ENCODE assay signal across 9 mouse cellular contexts in genomic region chr19:42332081-42332736, GRCm38 (mm10).
DNase-seq lines count a peak whose midpoint lies in the region; ATAC-seq and TF ChIP-seq lines count a peak whose summit lies in the region.
"Had no signal": no experiment of that assay in that cellular context is flagged by ENCODE, and none has a peak within 500 bp of the region (broad histone marks: within the 10 kb centered on the region; RNA-seq: fewer than 3 reads in every experiment).

No protein-coding gene starts in this region.

- no peaks in the 10 kb centered on the region for H3K9me3 ChIP-seq in forebrain, embryonic 15.5 days
- H3K9me3 ChIP-seq in forebrain, embryonic 13.5 days (replicated peaks), result no peaks in the 10 kb centered on the region
- H3K9me3 ChIP-seq in CH12.LX (replicated peaks; ENCODE audit: low read length), result no peaks in the 10 kb centered on the region

- no peak for TF ChIP-seq EP300 in CH12.LX (IDR thresholded peaks at IDR 0.05; ENCODE audit: low read length)

- no peaks in the 10 kb centered on the region for H3K27me3 ChIP-seq in forebrain, embryonic 15.5 days
- H3K27me3 ChIP-seq in forebrain, embryonic 13.5 days, result 0 out of 2 replicates have a peak, but pooled peaks cover 4% of the 10 kb centered on the region
- peaks cover 93% of the 10 kb centered on the region for H3K27me3 ChIP-seq in CH12.LX (replicated peaks)

- WGBS in forebrain, embryonic 15.5 days, result 37% methylated on average over 9 of the region's 9 CpGs
- WGBS in forebrain, embryonic 13.5 days, result 39% methylated on average over 9 of the region's 9 CpGs

- dilution Hi-C loops in CH12.LX (cut with MboI; ENCODE audit: extremely low pct_ligation_motif_present, extremely low pct_unique_long_range_greater_than_20kb, low sequenced_read_pairs), result no loop called here

- H3K9ac ChIP-seq in forebrain, embryonic 15.5 days (replicated peaks), result no peak overlapping the region
- H3K9ac ChIP-seq in forebrain, embryonic 13.5 days, result no peak overlapping the region
- H3K9ac ChIP-seq in CH12.LX (ENCODE audit: insufficient read depth, low read depth), result no peak overlapping the region

- TF ChIP-seq RAD21 in CH12.LX (IDR thresholded peaks at IDR 0.05; ENCODE audit: low read depth, low read length), result peak; percentile 10

- no peaks in the 10 kb centered on the region for H3K79me2 ChIP-seq in CH12.LX (replicated peaks; ENCODE audit: control insufficient read depth, extremely low read depth, insufficient read depth, poor library complexity, severe bottlenecking)

- peak; percentile 84 for DNase-seq in left cerebral cortex, postnatal 4 days
- DNase-seq in left cerebral cortex, postnatal 10 days (ENCODE audit: extremely low spot score in 1 of 2, low spot score in 2 of 2), result no peak
- peak; percentile 7 for DNase-seq in CH12.LX (ENCODE audit: extremely low read depth)
- no peak for DNase-seq in natural killer cell, adult 2 months (ENCODE audit: low spot score in 2 of 2)
- DNase-seq in heart, postnatal 10 days, result no peak
- DNase-seq: heart, postnatal 14 days had no signal

- ATAC-seq in forebrain, embryonic 15.5 days (replicated peaks), result peak; percentile 38; the same call in 1 of the 2 replicates
- no peak for ATAC-seq in forebrain, embryonic 13.5 days
- 0 out of 2 replicates have a peak, but pooled peaks have one; percentile 17 for ATAC-seq in granulocyte monocyte progenitor cell, adult 5-6 weeks (replicated peaks; ENCODE audit: poor library complexity, severe bottlenecking)

- H3K4me3 ChIP-seq in forebrain, embryonic 15.5 days, result no peak overlapping the region
- no peak overlapping the region for H3K4me3 ChIP-seq in forebrain, embryonic 13.5 days
- H3K4me3 ChIP-seq in CH12.LX (replicated peaks in 1 of 3; ENCODE audit: low read depth in 2 of 3, low read length in 2 of 3, poor library complexity in 1 of 3), result no peak overlapping the region

- intact Hi-C loops in left cerebral cortex, postnatal 4 days (cut with DNase I), result no loop called here
- intact Hi-C loops in left cerebral cortex, postnatal 10 days (cut with DNase I), result loop anchor here (5.0 kb wide), 1 partner anchor 95 kb away; no protein-coding TSS in a partner anchor
- intact Hi-C loops in heart, postnatal 10 days (cut with DNase I), result no loop called here

- H3K27ac ChIP-seq in forebrain, embryonic 15.5 days (replicated peaks), result no peak overlapping the region
- H3K27ac ChIP-seq in forebrain, embryonic 13.5 days, result no peak overlapping the region
- H3K27ac ChIP-seq in CH12.LX (ENCODE audit: insufficient read depth, low read depth), result no peak overlapping the region

- H3K4me1 ChIP-seq in forebrain, embryonic 15.5 days, result peaks cover 8% of the 10 kb centered on the region
- H3K4me1 ChIP-seq in forebrain, embryonic 13.5 days, result peaks cover 12% of the 10 kb centered on the region
- no peaks in the 10 kb centered on the region for H3K4me1 ChIP-seq in CH12.LX (ENCODE audit: control insufficient read depth in 1 of 2, insufficient read depth in 2 of 2)

- no peaks in the 10 kb centered on the region for H3K36me3 ChIP-seq in forebrain, embryonic 15.5 days
- no peaks in the 10 kb centered on the region for H3K36me3 ChIP-seq in forebrain, embryonic 13.5 days (ENCODE audit: poor library complexity, severe bottlenecking)
- H3K36me3 ChIP-seq in CH12.LX (replicated peaks in 1 of 2; ENCODE audit: control insufficient read depth in 1 of 2, insufficient read depth in 1 of 2, low read length in 1 of 2), result no peaks in the 10 kb centered on the region

- in situ Hi-C loops in CH12.LX (cut with MboI; ENCODE audit: low pct_ligation_motif_present, low pct_unique_long_range_greater_than_20kb, low sequenced_read_pairs), result no loop called here

- peak; percentile 65 to 76 for TF ChIP-seq CTCF in CH12.LX (conservative IDR thresholded peaks at IDR 0.05 in 1 of 2, IDR thresholded peaks at IDR 0.05 in 1 of 2; ENCODE audit: low read depth in 2 of 2, low read length in 2 of 2)

- no peak overlapping the region for H3K4me2 ChIP-seq in forebrain, embryonic 15.5 days (replicated peaks)
- no peak overlapping the region for H3K4me2 ChIP-seq in forebrain, embryonic 13.5 days
- no peak overlapping the region for H3K4me2 ChIP-seq in CH12.LX (ENCODE audit: insufficient read depth, low read depth, poor library complexity, severe bottlenecking)

- TF ChIP-seq POLR2A in CH12.LX (IDR thresholded peaks at IDR 0.05; ENCODE audit: low read depth, low read length), result no peak

TF ChIP-seq in CH12.LX, 34 proteins besides CTCF, POLR2A, EP300 and RAD21:
- no peak for TF ChIP-seq GABPA (IDR thresholded peaks at IDR 0.05; ENCODE audit: insufficient replicate concordance, low read depth, low read length)
- TF ChIP-seq SMC3 (IDR thresholded peaks at IDR 0.05; ENCODE audit: low read depth, low read length), result peak; percentile 43

Comparison
In these comparisons a context has a peak if more than half of its experiments do, and no peak if none do; other contexts are left out.
1. DNase-seq: peak in left cerebral cortex, postnatal 4 days (single experiment) and CH12.LX (single experiment); none in left cerebral cortex, postnatal 10 days (0 of 2), natural killer cell, adult 2 months (0 of 2) and heart, postnatal 10 days (0 of 2).